Mouse (Mus musculus) bone marrow macrophage, adult 2 months (primary cell): ENCODE measurements around the gene Eif1. TPM values are rescaled to one million over a fixed set of nuclear protein-coding genes. Genes with fewer than 3 reads are reported as not detected.
"Not testable (repeated sequence)": the region's sequence is repeated elsewhere in the genome, so short reads cannot be mapped to it uniquely, and the experiment has no call there.

ENCODE experiments used
- H3K27ac ChIP-seq: 2 replicates; pipeline ENCODE4 v1.5.1; 2012; ENCODE audit warnings: low read depth, low read length; ENCODE audit not compliant: insufficient read depth
- H3K4me1 ChIP-seq: 2 replicates; pipeline ENCODE4 v1.6.1; 2012; ENCODE audit warnings: low read length; ENCODE audit not compliant: control insufficient read depth, insufficient read depth
- H3K4me3 ChIP-seq: 2 replicates; pipeline ENCODE4 v1.5.1; 2012; ENCODE audit warnings: mild to moderate bottlenecking, low read length, moderate library complexity; ENCODE audit not compliant: insufficient read depth
- CTCF ChIP-seq: IDR thresholded peaks from 2 replicates; pipeline ENCODE4 v1.5.1; 2012; ENCODE audit warnings: low read depth, mild to moderate bottlenecking, low read length, moderate library complexity
- POLR2A ChIP-seq: IDR thresholded peaks from 2 replicates; pipeline ENCODE4 v1.6.1; 2012; ENCODE audit warnings: mild to moderate bottlenecking, low read depth, low read length, borderline replicate concordance
- polyA plus RNA-seq: library from polyadenylated mRNA; stranded (reverse); fragments of >200 nt; gene quantifications from 2 replicates; pipeline ENCODE4 v1.2.4, GENCODE M21; 2012; ENCODE audit not compliant: missing spikeins, insufficient read depth, insufficient read length

Eif1 gene
- polyA plus RNA-seq, 1 experiment: 922 TPM

DNA sequence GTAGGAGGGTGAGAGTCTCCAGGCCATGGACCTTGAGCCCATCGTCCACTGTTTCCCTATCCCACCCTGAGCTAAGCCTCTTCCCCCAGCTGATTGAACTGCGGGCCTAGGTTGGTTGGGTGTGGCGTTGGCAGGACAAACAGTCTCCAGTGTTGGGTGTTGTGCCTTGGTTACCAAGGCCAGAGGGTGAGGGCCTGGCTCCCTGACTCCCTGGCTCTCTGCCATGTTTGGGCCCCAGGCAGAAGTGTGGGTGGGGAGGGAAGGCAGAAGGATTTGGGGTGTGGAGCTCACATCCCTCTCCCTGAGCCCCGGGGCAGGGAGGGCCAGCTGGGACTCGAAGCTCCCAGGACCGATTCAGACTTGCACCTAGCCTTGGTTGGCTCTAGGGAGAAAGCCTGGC lies 30.7 kb upstream of the Eif1 start:
- TF ChIP-seq CTCF: no peak
- no peak for TF ChIP-seq POLR2A
- H3K27ac ChIP-seq: no peak overlapping the region
- H3K4me1 ChIP-seq: no peaks in the 10 kb centered on the region
- no peak overlapping the region for H3K4me3 ChIP-seq

DNA sequence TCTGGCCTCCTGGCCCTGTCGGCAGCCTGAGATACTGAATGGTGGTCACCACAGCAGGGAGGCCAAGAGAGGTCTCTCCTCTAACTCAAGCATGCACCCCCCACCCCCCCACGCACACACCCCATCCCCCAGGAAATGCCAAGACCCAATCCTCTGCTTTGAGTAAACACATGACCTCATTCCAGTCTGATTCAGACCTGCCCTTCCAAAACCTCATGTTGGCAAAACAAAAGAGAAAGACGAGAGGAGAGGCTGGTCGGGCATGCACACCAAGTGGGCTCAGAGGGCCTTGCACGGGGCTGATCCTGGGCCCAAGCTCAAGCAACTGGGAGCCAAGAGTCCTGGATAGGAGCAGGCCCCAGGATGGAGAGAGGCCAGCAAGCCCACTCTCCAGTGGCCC lies 29.4 kb upstream of the Eif1 start:
- Histone ChIP-seq H3K4me1 (no peaks in the 10 kb centered on the region), H3K4me3 (no peak overlapping the region), H3K27ac (no peak overlapping the region)
- TF ChIP-seq POLR2A (no peak), CTCF (no peak)

GRCm38 (mm10) chr11:100292884-100293283 lies 26.8 kb upstream of the Eif1 start:
- H3K4me1 ChIP-seq: no peaks in the 10 kb centered on the region
- H3K4me3 ChIP-seq: no peak overlapping the region
- TF ChIP-seq CTCF (no peak), POLR2A (no peak)
- H3K27ac ChIP-seq: no peak overlapping the region

DNA sequence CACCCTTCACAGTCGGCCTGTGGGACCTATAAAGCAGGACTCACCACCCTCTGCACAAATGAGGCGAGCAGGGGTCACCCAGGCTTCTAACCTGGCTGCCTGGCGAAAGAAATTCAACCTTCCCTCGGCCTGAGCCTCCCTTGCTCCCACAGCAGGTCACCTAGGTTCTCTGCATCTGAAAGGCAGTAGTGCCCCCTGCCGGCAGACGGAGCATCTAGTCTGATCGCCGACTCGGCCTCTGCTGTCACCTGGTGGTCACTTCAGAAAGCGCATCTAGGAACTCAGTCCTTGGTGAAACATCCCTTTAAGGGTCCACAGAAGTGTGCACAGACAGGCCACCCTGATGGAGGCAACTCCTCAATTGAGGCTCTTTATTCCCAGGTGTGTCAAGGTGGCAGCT lies 24.4 kb upstream of the Eif1 start:
- TF ChIP-seq CTCF (peak; percentile 99), POLR2A (no peak)
- Histone ChIP-seq H3K4me3 (no peak overlapping the region), H3K27ac (no peak overlapping the region), H3K4me1 (peaks cover 5% of the 10 kb centered on the region)

DNA sequence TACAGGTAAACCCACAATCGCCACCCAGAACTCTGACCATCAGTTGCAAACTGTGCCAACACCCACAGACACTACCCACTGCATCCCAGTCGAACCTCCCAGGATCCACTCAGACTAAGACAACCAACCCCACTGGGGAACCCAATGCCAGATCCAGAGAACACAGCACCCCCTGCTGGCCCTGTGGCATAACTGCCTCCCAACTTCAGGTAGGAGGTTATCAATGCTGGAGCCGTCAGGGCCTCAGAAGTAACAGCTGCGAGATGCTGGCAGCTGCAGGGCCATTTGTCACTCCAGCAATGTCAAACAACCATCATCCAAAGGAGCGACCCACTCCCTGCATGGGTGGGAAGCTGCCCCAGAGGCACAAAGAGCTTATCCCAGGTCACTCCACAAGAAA lies 21.9 kb upstream of the Eif1 start:
- Histone ChIP-seq H3K4me3 (no peak overlapping the region), H3K4me1 (peaks cover 5% of the 10 kb centered on the region), H3K27ac (no peak overlapping the region)
- TF ChIP-seq POLR2A (no peak), CTCF (peak; percentile 72)

- no peak overlapping the region for H3K4me3 ChIP-seq
- H3K27ac ChIP-seq: no peak overlapping the region
- TF ChIP-seq POLR2A (no peak), CTCF (peak; percentile 44; the same call in 1 of the 2 replicates)
Measured at GRCm38 (mm10) chr11:100298274-100299036, 21.2 kb upstream of the Eif1 start.

DNA sequence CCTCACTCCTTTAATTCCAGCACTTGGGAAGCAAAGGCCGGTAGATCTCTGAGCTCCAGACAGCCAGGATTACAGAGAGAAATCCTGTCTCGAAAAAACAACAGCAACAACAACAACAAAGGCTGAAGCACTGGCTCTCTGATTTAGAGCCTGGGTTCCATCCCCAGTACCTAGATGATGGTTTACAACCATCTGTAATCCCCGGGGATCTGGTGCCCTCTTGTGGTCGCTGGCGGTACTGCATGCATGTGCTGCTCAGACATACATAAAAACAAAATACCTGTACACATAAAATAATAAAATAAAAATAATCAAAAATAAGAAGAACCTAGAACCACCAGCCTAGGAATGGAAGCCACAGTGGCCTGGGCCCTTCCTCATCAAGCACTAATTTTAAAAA lies 19.4 kb upstream of the Eif1 start:
- Histone ChIP-seq H3K27ac (no peak overlapping the region), H3K4me3 (no peak overlapping the region), H3K4me1 (peaks cover 5% of the 10 kb centered on the region)
- TF ChIP-seq CTCF: peak; percentile 94
- TF ChIP-seq POLR2A: no peak

More at GRCm38 (mm10) chr11:100298274-100299036, 21.2 kb upstream of the Eif1 start:
- H3K4me1 ChIP-seq: peaks cover 5% of the 10 kb centered on the region

GRCm38 (mm10) chr11:100301292-100301691 lies 18.4 kb upstream of the Eif1 start:
- no peak overlapping the region for H3K27ac ChIP-seq
- peaks cover 5% of the 10 kb centered on the region for H3K4me1 ChIP-seq
- TF ChIP-seq CTCF (no peak), POLR2A (no peak)
- no peak overlapping the region for H3K4me3 ChIP-seq

DNA sequence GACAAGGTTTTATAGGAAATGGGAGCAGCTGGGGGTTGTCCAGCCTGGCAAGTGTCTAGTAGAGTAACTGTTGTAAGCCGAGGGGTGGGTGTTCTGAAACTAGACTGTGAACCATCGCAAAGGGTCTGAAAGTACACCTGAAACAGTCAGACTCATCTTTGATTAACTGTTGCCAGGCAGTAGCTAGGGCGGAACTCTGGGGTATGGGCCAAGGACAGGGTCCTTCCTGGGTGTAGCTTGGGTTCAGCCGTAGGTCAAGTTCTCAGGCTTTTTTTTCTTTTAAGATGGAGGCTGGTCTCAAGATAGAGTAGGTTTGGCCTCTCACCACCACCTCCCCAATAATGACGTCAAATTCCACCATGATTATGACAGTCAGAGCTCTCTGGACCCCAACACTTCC lies 11.8 kb upstream of the Eif1 start:
- H3K27ac ChIP-seq: no peak overlapping the region
- TF ChIP-seq CTCF: no peak
- TF ChIP-seq POLR2A: no peak
- peaks cover 7% of the 10 kb centered on the region for H3K4me1 ChIP-seq
- no peak overlapping the region for H3K4me3 ChIP-seq

DNA sequence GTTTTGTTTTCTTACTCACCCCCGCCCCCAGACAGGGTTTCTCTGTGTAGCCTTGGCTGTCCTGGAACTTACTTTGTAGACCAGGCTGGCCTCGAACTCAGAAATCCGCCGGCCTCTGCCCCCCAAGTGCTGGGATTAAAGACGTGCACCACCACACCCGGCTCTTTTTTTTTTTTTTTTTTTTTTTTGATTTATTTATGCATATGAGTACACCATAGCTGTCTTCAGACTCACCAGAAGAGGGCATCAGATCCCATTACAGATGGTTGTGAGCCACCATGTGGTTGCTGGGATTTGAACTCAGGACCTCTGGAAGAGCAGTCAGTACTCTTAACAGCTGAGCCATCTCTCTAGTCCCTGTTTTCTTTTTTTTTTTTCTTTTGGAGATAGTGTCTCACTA lies 11.0 kb upstream of the Eif1 start:
- not testable (repeated sequence) for H3K4me1 ChIP-seq, H3K4me3 ChIP-seq, H3K27ac ChIP-seq
